Mouse (Mus musculus): ENCODE data around the gene Eef2k. TPM values are rescaled to one million over a fixed set of nuclear protein-coding genes. Genes with fewer than 3 reads are reported as not detected.

The Eef2k gene
- polyA plus RNA-seq, 1 experiment from 2014 or later, result 27.6 TPM

- H3K27me3 ChIP-seq, result peaks cover 9% of the 10 kb centered on the region; the same call in 1 of the 2 replicates
- H3K9me3 ChIP-seq (replicated peaks), result no peaks in the 10 kb centered on the region
- no peaks in the 10 kb centered on the region for H3K36me3 ChIP-seq
- H3K27ac ChIP-seq, result peak overlapping the region; percentile 86
- under 1% methylated on average over 46 of the region's 46 CpGs for WGBS
- peak overlapping the region; percentile 70 for H3K4me3 ChIP-seq (replicated peaks)
- peaks cover 26% of the 10 kb centered on the region for H3K4me1 ChIP-seq
- H3K4me2 ChIP-seq, result peak overlapping the region; percentile 98
- ATAC-seq (replicated peaks; ENCODE audit: low FRiP score), result peak; percentile 55
- peak overlapping the region; percentile 51 for H3K9ac ChIP-seq
These were observed 11.9 kb upstream of the Eef2k start for GRCm38 (mm10) chr7:120830431-120831381.

- ATAC-seq (replicated peaks; ENCODE audit: low FRiP score), result no peak
- Histone ChIP-seq H3K27ac (peak overlapping the region; percentile 85; the same call in 1 of the 2 replicates), H3K4me2 (peak overlapping the region; percentile 72), H3K9me3 (replicated peaks) (no peaks in the 10 kb centered on the region), H3K4me1 (peaks cover 39% of the 10 kb centered on the region), H3K9ac (no peak overlapping the region), H3K36me3 (no peaks in the 10 kb centered on the region), H3K4me3 (replicated peaks) (peak overlapping the region; percentile 77), H3K27me3 (peaks cover 9% of the 10 kb centered on the region; the same call in 1 of the 2 replicates)
- WGBS, result 47% methylated on average over 6 of the region's 6 CpGs
These were observed 8.2 kb upstream of the Eef2k start for GRCm38 (mm10) chr7:120834426-120834825.

GRCm38 (mm10) chr7:120834863-120835372, 7.7 kb upstream of the Eef2k start:
- H3K27ac ChIP-seq, result peak overlapping the region; percentile 85
- peak overlapping the region; percentile 41 for H3K9ac ChIP-seq
- 6% methylated on average over 14 of the region's 14 CpGs for WGBS
- H3K9me3 ChIP-seq (replicated peaks), result no peaks in the 10 kb centered on the region
- no peaks in the 10 kb centered on the region for H3K36me3 ChIP-seq
- peak; percentile 79 for ATAC-seq (replicated peaks; ENCODE audit: low FRiP score)
- peak overlapping the region; percentile 77 for H3K4me3 ChIP-seq (replicated peaks)
- peak overlapping the region; percentile 72 for H3K4me2 ChIP-seq
- peaks cover 37% of the 10 kb centered on the region for H3K4me1 ChIP-seq
- H3K27me3 ChIP-seq, result peaks cover 9% of the 10 kb centered on the region; the same call in 1 of the 2 replicates

GRCm38 (mm10) chr7:120835449-120836359, 6.9 kb upstream of the Eef2k start:
- Histone ChIP-seq H3K4me1 (peaks cover 29% of the 10 kb centered on the region), H3K27ac (peak overlapping the region; percentile 87), H3K9ac (peak overlapping the region; percentile 59), H3K36me3 (no peaks in the 10 kb centered on the region), H3K27me3 (peaks cover 9% of the 10 kb centered on the region; the same call in 1 of the 2 replicates), H3K4me2 (peak overlapping the region; percentile 72), H3K9me3 (replicated peaks) (no peaks in the 10 kb centered on the region), H3K4me3 (replicated peaks) (peak overlapping the region; percentile 77)
- peak; percentile 88 for ATAC-seq (replicated peaks; ENCODE audit: low FRiP score)
- WGBS, result under 1% methylated on average over 41 of the region's 41 CpGs

- Histone ChIP-seq H3K9ac (peak overlapping the region; percentile 59; the same call in 1 of the 2 replicates), H3K9me3 (replicated peaks) (no peaks in the 10 kb centered on the region), H3K27ac (no peak overlapping the region), H3K36me3 (no peaks in the 10 kb centered on the region), H3K4me3 (replicated peaks) (peak overlapping the region; percentile 77), H3K4me1 (peaks cover 22% of the 10 kb centered on the region), H3K27me3 (peaks cover 9% of the 10 kb centered on the region; the same call in 1 of the 2 replicates), H3K4me2 (peak overlapping the region; percentile 72)
- ATAC-seq (replicated peaks; ENCODE audit: low FRiP score), result no peak
- WGBS, result 5% methylated on average over 12 of the region's 12 CpGs
These were observed 6.3 kb upstream of the Eef2k start for GRCm38 (mm10) chr7:120836361-120836760.

GRCm38 (mm10) chr7:120838436-120839160, 4.0 kb upstream of the Eef2k start:
- no peaks in the 10 kb centered on the region for H3K27me3 ChIP-seq
- ATAC-seq (replicated peaks; ENCODE audit: low FRiP score), result no peak
- H3K9ac ChIP-seq, result no peak overlapping the region
- no peaks in the 10 kb centered on the region for H3K36me3 ChIP-seq
- H3K4me1 ChIP-seq, result peaks cover 23% of the 10 kb centered on the region
- H3K9me3 ChIP-seq (replicated peaks), result no peaks in the 10 kb centered on the region
- H3K4me2 ChIP-seq, result no peak overlapping the region
- no peak overlapping the region for H3K4me3 ChIP-seq (replicated peaks)
- WGBS, result 39% methylated on average over 5 of the region's 5 CpGs
- peak overlapping the region; percentile 54; the same call in 1 of the 2 replicates for H3K27ac ChIP-seq

GRCm38 (mm10) chr7:120839786-120840185, 2.8 kb upstream of the Eef2k start:
- no peak overlapping the region for H3K4me2 ChIP-seq
- no peak overlapping the region for H3K4me3 ChIP-seq (replicated peaks)
- no peaks in the 10 kb centered on the region for H3K36me3 ChIP-seq
- no peaks in the 10 kb centered on the region for H3K9me3 ChIP-seq (replicated peaks)
- peaks cover 29% of the 10 kb centered on the region for H3K4me1 ChIP-seq
- no peaks in the 10 kb centered on the region for H3K27me3 ChIP-seq
- no peak for ATAC-seq (replicated peaks; ENCODE audit: low FRiP score)
- no peak overlapping the region for H3K27ac ChIP-seq
- WGBS, result 50% methylated on average over 2 of the region's 2 CpGs
- H3K9ac ChIP-seq, result no peak overlapping the region

GRCm38 (mm10) chr7:120843037-120843621, 498 bp downstream of the Eef2k start:
- Histone ChIP-seq H3K27ac (peak overlapping the region; percentile 94), H3K4me3 (replicated peaks) (peak overlapping the region; percentile 60), H3K4me1 (peaks cover 27% of the 10 kb centered on the region), H3K36me3 (peaks cover 3% of the 10 kb centered on the region), H3K27me3 (0 out of 2 replicates have a peak, but pooled peaks cover 2% of the 10 kb centered on the region), H3K9me3 (replicated peaks) (no peaks in the 10 kb centered on the region), H3K4me2 (peak overlapping the region; percentile 82), H3K9ac (peak overlapping the region; percentile 70)
- peak; percentile 71 for ATAC-seq (replicated peaks; ENCODE audit: low FRiP score)
- WGBS, result 0% methylated on average over 40 of the region's 40 CpGs

- Histone ChIP-seq H3K36me3 (peaks cover 3% of the 10 kb centered on the region), H3K27me3 (0 out of 2 replicates have a peak, but pooled peaks cover 2% of the 10 kb centered on the region), H3K4me1 (peaks cover 21% of the 10 kb centered on the region), H3K9me3 (replicated peaks) (no peaks in the 10 kb centered on the region), H3K4me2 (peak overlapping the region; percentile 82), H3K27ac (peak overlapping the region; percentile 94), H3K9ac (peak overlapping the region; percentile 70), H3K4me3 (replicated peaks) (peak overlapping the region; percentile 60)
- WGBS, result 3% methylated on average over 16 of the region's 16 CpGs
- 0 out of 2 replicates have a peak, but pooled peaks have one; percentile 2 for ATAC-seq (replicated peaks; ENCODE audit: low FRiP score)
These were observed 1.3 kb downstream of the Eef2k start for GRCm38 (mm10) chr7:120843852-120844435.

- 30% methylated on average over 9 of the region's 9 CpGs for WGBS
- Histone ChIP-seq H3K36me3 (peaks cover 3% of the 10 kb centered on the region), H3K4me1 (peaks cover 20% of the 10 kb centered on the region), H3K27me3 (0 out of 2 replicates have a peak, but pooled peaks cover 2% of the 10 kb centered on the region), H3K27ac (no peak overlapping the region), H3K4me3 (replicated peaks) (peak overlapping the region; percentile 60), H3K4me2 (peak overlapping the region; percentile 82), H3K9me3 (replicated peaks) (no peaks in the 10 kb centered on the region), H3K9ac (no peak overlapping the region)
- ATAC-seq (replicated peaks; ENCODE audit: low FRiP score), result no peak
These were observed 2.1 kb downstream of the Eef2k start for GRCm38 (mm10) chr7:120844689-120845088.

All from kidney, embryonic 15.5 days (tissue).